Mouse (Mus musculus) leukemia stem cell, adult 10-12 weeks (primary cell): ENCODE results near the gene Taf9b. TPM values are rescaled to one million over a fixed set of nuclear protein-coding genes. Genes with fewer than 3 reads are reported as not detected.

Experiments used
- polyA plus RNA-seq: library from polyadenylated mRNA; stranded (reverse); fragments of >175 nt; gene quantifications from 2 replicates; pipeline ENCODE4 v1.2.3, GENCODE M21; 2012; ENCODE audit warnings: low replicate concordance

Taf9b gene
- polyA plus RNA-seq: 0.55 TPM in 1 of 2 replicates, not detected in the other

GRCm38 (mm10) chrX:106221058-106221457, at the start of gene Taf9b:
TSS of gene Taf9b (minus strand) at chrX:106221158.

GRCm38 (mm10) chrX:106255276-106255675, 34.3 kb upstream of the Taf9b start, which contains the start of gene Fnd3c2:
TSS of gene Fnd3c2 (minus strand) at chrX:106255376.

GRCm38 (mm10) chrX:106186713-106187649, 34.0 kb downstream of the Taf9b start, which contains the start of gene Pgk1:
TSS of gene Pgk1 (plus strand) at chrX:106187100.

Other genes with a start within 250 kb of the Taf9b start
- 3.3 and 3.6 TPM in 2 replicates for gene Magt1, start 209.3 kb downstream of the Taf9b start, polyA plus RNA-seq
- gene Cox7b, start 205.5 kb downstream of the Taf9b start, polyA plus RNA-seq: 7.6 and 19.1 TPM in 2 replicates
- gene Atp7a, start 193.9 kb downstream of the Taf9b start, polyA plus RNA-seq: 0.07 and 0.56 TPM in 2 replicates
- gene Tlr13, start 78.0 kb downstream of the Taf9b start, polyA plus RNA-seq: 0.40 TPM in 1 of 2 replicates, not detected in the other
- 2.3 and 7.7 TPM in 2 replicates for gene Pgk1, start 34.1 kb downstream of the Taf9b start, polyA plus RNA-seq
- not detected in 2 replicates for gene Fnd3c2, start 34.2 kb upstream of the Taf9b start, polyA plus RNA-seq